ENCODE assay signal across 17 mouse cellular contexts in genomic region chr1:165084753-165085152, GRCm38 (mm10).
DNase-seq lines count a peak whose midpoint lies in the region; ATAC-seq and TF ChIP-seq lines count a peak whose summit lies in the region.
"Had no signal": no experiment of that assay in that cellular context is flagged by ENCODE, and none has a peak within 500 bp of the region (broad histone marks: within the 10 kb centered on the region; RNA-seq: fewer than 3 reads in every experiment).

No protein-coding gene starts in this region.

- no peak overlapping the region for H3K9ac ChIP-seq in midbrain, postnatal 0 days (replicated peaks; ENCODE audit: low read length, poor library complexity, severe bottlenecking)
- H3K9ac ChIP-seq: forebrain, embryonic 12.5 days; limb, embryonic 12.5 days; liver, embryonic 13.5 days had no signal

- peaks cover 14% of the 10 kb centered on the region for H3K4me1 ChIP-seq in megakaryocyte, embryonic 14.5 days
- H3K4me1 ChIP-seq in midbrain, postnatal 0 days (ENCODE audit: insufficient read depth, low read length), result no peaks in the 10 kb centered on the region
- H3K4me1 ChIP-seq: forebrain, embryonic 12.5 days; hindbrain, embryonic 10.5 days; limb, embryonic 12.5 days; liver, embryonic 13.5 days had no signal

- H3K4me2 ChIP-seq in midbrain, postnatal 0 days (ENCODE audit: low read depth, low read length, poor library complexity, severe bottlenecking), result no peak overlapping the region
- H3K4me2 ChIP-seq: forebrain, embryonic 12.5 days; limb, embryonic 12.5 days; liver, embryonic 13.5 days had no signal

- WGBS in midbrain, postnatal 0 days, result 91% methylated on average over 9 of the region's 9 CpGs

- no peaks in the 10 kb centered on the region for H3K36me3 ChIP-seq in megakaryocyte, embryonic 14.5 days (replicated peaks; ENCODE audit: low read length)
- H3K36me3 ChIP-seq in midbrain, postnatal 0 days (ENCODE audit: insufficient read depth, low read length), result no peaks in the 10 kb centered on the region
- H3K36me3 ChIP-seq: forebrain, embryonic 12.5 days; hindbrain, embryonic 10.5 days; limb, embryonic 12.5 days; liver, embryonic 13.5 days had no signal

- H3K4me3 ChIP-seq in megakaryocyte, embryonic 14.5 days (replicated peaks), result peak overlapping the region; percentile 59
- H3K4me3 ChIP-seq in midbrain, postnatal 0 days (ENCODE audit: low read depth, low read length), result no peak overlapping the region
- H3K4me3 ChIP-seq: forebrain, embryonic 12.5 days; gastrocnemius, adult 2 months; heart, embryonic 10.5 days; hindbrain, embryonic 10.5 days; limb, embryonic 12.5 days; liver, embryonic 13.5 days had no signal

- DNase-seq in cerebellum, postnatal 14 days, result no peak
- no peak for DNase-seq in midbrain, postnatal 0 days (ENCODE audit: low spot score)
- DNase-seq in gastrocnemius, postnatal 4 days (ENCODE audit: low spot score in 2 of 2), result no peak
- DNase-seq: cerebellum, adult 9-10 months; kidney, adult 2 months; liver, embryonic 13.5 days; lung, adult 2 months had no signal

- peaks cover 8% of the 10 kb centered on the region for H3K27me3 ChIP-seq in megakaryocyte, embryonic 14.5 days (replicated peaks)
- H3K27me3 ChIP-seq in midbrain, postnatal 0 days (ENCODE audit: insufficient read depth, low read length), result no peaks in the 10 kb centered on the region
- H3K27me3 ChIP-seq: forebrain, embryonic 12.5 days; limb, embryonic 12.5 days; liver, embryonic 13.5 days had no signal

- peaks cover 19% of the 10 kb centered on the region for H3K9me3 ChIP-seq in megakaryocyte, embryonic 14.5 days
- no peaks in the 10 kb centered on the region for H3K9me3 ChIP-seq in midbrain, postnatal 0 days (ENCODE audit: low read length)
- H3K9me3 ChIP-seq: forebrain, embryonic 12.5 days; heart, embryonic 10.5 days; limb, embryonic 12.5 days; liver, embryonic 13.5 days had no signal

- no peak for ATAC-seq in megakaryocyte, adult 5-6 weeks (ENCODE audit: poor library complexity, severe bottlenecking)
- ATAC-seq in activated CD4-positive, CD25-positive, alpha-beta regulatory T cell, adult 4 months, result peak; percentile 72
- peak; percentile 42 to 71; a peak in 1 of 4 replicates for ATAC-seq in hematopoietic stem cell, adult 5-6 weeks (replicated peaks in 1 of 2; ENCODE audit: insufficient read depth in 1 of 2, low FRiP score in 2 of 2, low TSS enrichment in 1 of 2, low read depth in 1 of 2, poor library complexity in 2 of 2, severe bottlenecking in 2 of 2)
- no peak for ATAC-seq in midbrain, postnatal 0 days (ENCODE audit: low FRiP score)

- H3K27ac ChIP-seq in midbrain, postnatal 0 days (ENCODE audit: low read depth, low read length), result no peak overlapping the region
- H3K27ac ChIP-seq: forebrain, embryonic 12.5 days; hindbrain, embryonic 10.5 days; kidney, postnatal 0 days; limb, embryonic 12.5 days; liver, embryonic 13.5 days had no signal

- no peak for TF ChIP-seq CTCF in midbrain, postnatal 0 days (IDR thresholded peaks at IDR 0.05)

Comparison
In these comparisons a context has a peak if more than half of its experiments do, and no peak if none do; other contexts are left out.
1. ATAC-seq: peak in activated CD4-positive, CD25-positive, alpha-beta regulatory T cell, adult 4 months (single experiment) and hematopoietic stem cell, adult 5-6 weeks (2 of 2); none in megakaryocyte, adult 5-6 weeks (single experiment) and midbrain, postnatal 0 days (single experiment).